Mouse (Mus musculus): ENCODE data around the gene Fancf. TPM values are rescaled to one million over a fixed set of nuclear protein-coding genes. Genes with fewer than 3 reads are reported as not detected.

Gene Fancf
- polyA plus RNA-seq, 1 experiment from 2014 or later = 9.7 TPM

GRCm38 (mm10) chr7:51821467-51821866, 40.6 kb downstream of the Fancf start:
- ATAC-seq (replicated peaks) = no peak
- no peaks in the 10 kb centered on the region for H3K27me3 ChIP-seq (replicated peaks)
- H3K4me3 ChIP-seq = no peak overlapping the region
- no peak overlapping the region for H3K27ac ChIP-seq
- no peak overlapping the region for H3K4me2 ChIP-seq
- H3K9me3 ChIP-seq = no peaks in the 10 kb centered on the region
- no peak overlapping the region for H3K9ac ChIP-seq
- WGBS = 70% methylated on average over 2 of the region's 2 CpGs
- no peaks in the 10 kb centered on the region for H3K4me1 ChIP-seq
- H3K36me3 ChIP-seq (replicated peaks) = no peaks in the 10 kb centered on the region

DNA sequence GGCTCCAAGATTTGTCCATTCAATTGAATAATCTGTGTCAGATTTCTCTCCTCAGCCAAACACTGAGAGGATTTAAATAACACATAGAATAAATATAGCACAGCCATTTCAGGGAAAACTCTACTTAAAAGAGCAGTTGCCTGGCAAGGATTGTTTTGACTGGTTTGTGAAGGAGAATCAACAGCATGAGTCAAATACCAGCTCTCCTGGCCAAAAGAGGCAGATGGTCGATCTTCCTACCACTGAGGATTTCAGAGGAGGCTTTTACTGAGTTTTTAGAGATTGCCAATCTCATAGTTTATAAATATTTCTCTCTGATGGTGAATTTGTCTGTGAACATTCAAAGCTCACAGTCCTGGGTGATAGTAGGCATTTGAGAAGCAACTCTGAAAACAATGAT, 42.2 kb downstream of the Fancf start:
- no peak overlapping the region for H3K27ac ChIP-seq
- H3K9ac ChIP-seq = no peak overlapping the region
- H3K36me3 ChIP-seq (replicated peaks) = no peaks in the 10 kb centered on the region
- H3K4me3 ChIP-seq = no peak overlapping the region
- H3K9me3 ChIP-seq = no peaks in the 10 kb centered on the region
- H3K4me2 ChIP-seq = no peak overlapping the region
- H3K4me1 ChIP-seq = peaks cover 4% of the 10 kb centered on the region; the same call in 1 of the 2 replicates
- WGBS = 79% methylated on average over 1 of the region's 1 CpGs
- ATAC-seq (replicated peaks) = no peak
- no peaks in the 10 kb centered on the region for H3K27me3 ChIP-seq (replicated peaks)

- ATAC-seq (replicated peaks) = no peak
- H3K4me3 ChIP-seq = no peak overlapping the region
- H3K4me2 ChIP-seq = no peak overlapping the region
- 80% methylated on average over 3 of the region's 3 CpGs for WGBS
- H3K9me3 ChIP-seq = no peaks in the 10 kb centered on the region
- H3K4me1 ChIP-seq = peaks cover 4% of the 10 kb centered on the region; the same call in 1 of the 2 replicates
- no peak overlapping the region for H3K27ac ChIP-seq
- H3K36me3 ChIP-seq (replicated peaks) = no peaks in the 10 kb centered on the region
- no peak overlapping the region for H3K9ac ChIP-seq
- H3K27me3 ChIP-seq (replicated peaks) = no peaks in the 10 kb centered on the region
These were observed 43.7 kb downstream of the Fancf start for GRCm38 (mm10) chr7:51818251-51818974.

DNA sequence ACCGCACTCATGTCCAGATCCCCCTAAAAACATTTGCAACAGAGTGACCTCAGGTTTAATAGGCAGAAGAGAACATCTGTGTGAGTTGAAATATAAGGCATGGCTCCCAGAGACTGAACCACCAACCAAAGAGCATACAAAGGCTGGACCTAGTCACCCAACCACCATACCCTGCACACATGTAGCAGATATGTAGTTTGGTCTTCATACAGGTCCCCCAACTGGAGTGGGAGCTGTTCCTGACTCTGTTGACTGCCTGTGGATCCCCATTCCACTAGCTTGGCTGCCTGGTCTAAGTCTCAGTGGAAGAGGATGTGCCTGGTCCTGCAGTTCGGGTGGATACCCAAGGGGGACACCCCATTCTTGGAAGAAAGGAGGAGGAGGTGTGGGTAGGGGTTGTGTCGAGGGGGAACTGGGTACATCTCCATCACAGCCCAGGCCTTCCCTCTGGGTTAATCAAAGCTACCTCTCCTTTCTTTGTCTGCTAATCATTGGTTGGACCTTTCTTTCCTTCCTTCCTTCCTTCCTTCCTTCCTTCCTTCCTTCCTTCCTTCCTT, 45.7 kb downstream of the Fancf start:
- peaks cover 4% of the 10 kb centered on the region; the same call in 1 of the 2 replicates for H3K4me1 ChIP-seq
- peak; percentile 75 for ATAC-seq (replicated peaks)
- H3K27ac ChIP-seq = no peak overlapping the region
- H3K9me3 ChIP-seq = no peaks in the 10 kb centered on the region
- no peak overlapping the region for H3K4me2 ChIP-seq
- H3K27me3 ChIP-seq (replicated peaks) = no peaks in the 10 kb centered on the region
- 66% methylated on average over 3 of the region's 3 CpGs for WGBS
- H3K4me3 ChIP-seq = no peak overlapping the region
- H3K36me3 ChIP-seq (replicated peaks) = no peaks in the 10 kb centered on the region
- H3K9ac ChIP-seq = no peak overlapping the region

GRCm38 (mm10) chr7:51815473-51816282, 46.4 kb downstream of the Fancf start:
- no peaks in the 10 kb centered on the region for H3K27me3 ChIP-seq (replicated peaks)
- no peaks in the 10 kb centered on the region for H3K9me3 ChIP-seq
- peak overlapping the region; percentile 39; the same call in 1 of the 2 replicates for H3K27ac ChIP-seq
- WGBS = 48% methylated on average over 4 of the region's 4 CpGs
- ATAC-seq (replicated peaks) = peak; percentile 94
- H3K4me2 ChIP-seq = no peak overlapping the region
- no peak overlapping the region for H3K9ac ChIP-seq
- peaks cover 4% of the 10 kb centered on the region; the same call in 1 of the 2 replicates for H3K4me1 ChIP-seq
- H3K4me3 ChIP-seq = no peak overlapping the region
- H3K36me3 ChIP-seq (replicated peaks) = no peaks in the 10 kb centered on the region

Other genes starting within 250 kb of the Fancf start
- gene Slc17a6, start 240.3 kb downstream of the Fancf start, polyA plus RNA-seq (2015; fragmentation: Nextera tagmentation; extraction: Ambion mirVana) = 114 and 116 TPM in 2 replicates
- gene Gas2, start 252 bp downstream of the Fancf start, polyA plus RNA-seq (2015; fragmentation: Nextera tagmentation; extraction: Ambion mirVana) = 15.5 and 17.2 TPM in 2 replicates
- gene Svip, start 143.8 kb upstream of the Fancf start, polyA plus RNA-seq (2015; fragmentation: Nextera tagmentation; extraction: Ambion mirVana) = 18.1 TPM in 2 replicates
- gene 1700015G11Rik, start 153.5 kb upstream of the Fancf start, polyA plus RNA-seq (2015; fragmentation: Nextera tagmentation; extraction: Ambion mirVana) = not detected in 2 replicates